Mouse (Mus musculus) lung, postnatal 0 days (tissue): ENCODE measurements around the gene AY074887.

Experiments used
- CTCF ChIP-seq: IDR thresholded peaks from 2 replicates; pipeline ENCODE4 v1.5.1; 2016; ENCODE audit warnings: antibody characterized with exemption, mild to moderate bottlenecking
- EP300 ChIP-seq: IDR thresholded peaks from 2 replicates; pipeline ENCODE4 v1.6.1; 2016; ENCODE audit warnings: antibody characterized with exemption, mild to moderate bottlenecking, control low read depth

GRCm38 (mm10) chr9:54942071-54942470 lies 8.7 kb downstream of the AY074887 start:
- TF ChIP-seq CTCF (no peak), EP300 (no peak)
